Mouse (Mus musculus) thymus, adult 2 months (tissue): Measurements from ENCODE around the gene Plxnd1.

Experiments
- CTCF ChIP-seq: fragments of 200-500 bp; IDR thresholded peaks from 2 replicates; pipeline ENCODE4 v1.5.1; 2012; ENCODE audit warnings: mild to moderate bottlenecking, control low read depth, low read length, moderate library complexity, borderline replicate concordance; ENCODE audit not compliant: control insufficient read depth, poor library complexity, insufficient read depth; ENCODE audit errors: extremely low read depth
- POLR2A ChIP-seq: fragments of 200-500 bp; IDR thresholded peaks from 2 replicates; pipeline ENCODE4 v1.6.1; 2012; ENCODE audit warnings: mild to moderate bottlenecking, low read length, control low read depth, moderate library complexity; ENCODE audit not compliant: control insufficient read depth, poor library complexity, insufficient read depth; ENCODE audit errors: extremely low read depth

GRCm38 (mm10) chr6:116024666-116025065, 29.9 kb upstream of the Plxnd1 start:
- no peak for TF ChIP-seq CTCF
- no peak for TF ChIP-seq POLR2A
